Mouse (Mus musculus) left cerebral cortex, postnatal 10 days (tissue): Measurements from ENCODE around the gene Lrrc75b. TPM values are rescaled to one million over a fixed set of nuclear protein-coding genes. Genes with fewer than 3 reads are reported as not detected.
"Not testable (repeated sequence)": the region's sequence is repeated elsewhere in the genome, so short reads cannot be mapped to it uniquely, and the experiment has no call there.

Experiments
- DNase-seq, 2 experiments: peaks; one replicate each; pipeline ENCODE4 v3.0.0; 2021 to 2022; ENCODE audit warnings: low spot score in 2 of 2, mixed read lengths in 1 of 2; ENCODE audit errors: extremely low spot score in 1 of 2
- intact Hi-C: fragments of 180-260 bp; cut with DNase I; formaldehyde crosslinking; loops from one replicate; pipeline ENCODE4 v1.15.1; 2025
- total RNA-seq, 2 experiments: library from RNA; stranded (reverse); gene quantifications; 2 replicates each; pipeline ENCODE4 v1.2.3; 2021

The Lrrc75b gene
- total RNA-seq, 2 experiments from 2014 or later: 21.3 to 27.5 TPM

DNA sequence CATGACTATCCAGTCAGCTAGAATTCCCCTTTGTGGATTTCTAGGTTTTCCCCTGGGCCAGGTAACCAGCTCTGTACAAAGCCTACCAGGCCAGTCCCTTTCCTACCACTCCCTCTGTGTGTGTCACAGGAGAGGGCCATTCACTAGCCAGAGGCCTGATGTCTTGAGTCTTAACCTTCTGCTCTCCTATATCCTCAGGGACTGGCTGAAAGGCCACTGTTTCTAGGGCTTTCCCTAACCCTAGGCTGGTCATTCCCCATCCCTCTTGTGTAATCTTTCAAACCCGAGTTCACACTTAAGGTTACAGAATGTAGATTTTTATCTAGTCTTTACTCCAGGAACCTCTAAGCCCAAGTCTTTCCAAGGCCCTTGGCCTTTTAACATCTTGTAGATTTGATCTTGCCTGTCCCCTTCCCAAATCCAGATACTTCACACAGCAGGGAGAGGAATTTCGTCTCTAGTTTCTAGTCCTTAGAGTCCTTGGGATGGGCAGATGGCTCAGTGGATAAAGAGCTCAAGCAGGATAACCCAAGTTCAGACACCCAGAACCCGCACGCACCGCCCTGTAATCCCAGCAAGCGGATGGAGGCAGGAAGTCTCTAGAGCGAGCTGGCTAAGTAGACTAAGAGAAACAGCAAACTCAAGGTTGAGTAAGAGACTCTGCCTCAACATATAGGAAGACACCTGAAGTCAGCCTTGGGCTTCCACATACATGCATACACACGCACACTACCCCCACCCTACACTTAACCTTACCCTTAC is 46.6 kb downstream of the Lrrc75b start:
- intact Hi-C loops: no loop called here
- DNase-seq: no peak

DNA sequence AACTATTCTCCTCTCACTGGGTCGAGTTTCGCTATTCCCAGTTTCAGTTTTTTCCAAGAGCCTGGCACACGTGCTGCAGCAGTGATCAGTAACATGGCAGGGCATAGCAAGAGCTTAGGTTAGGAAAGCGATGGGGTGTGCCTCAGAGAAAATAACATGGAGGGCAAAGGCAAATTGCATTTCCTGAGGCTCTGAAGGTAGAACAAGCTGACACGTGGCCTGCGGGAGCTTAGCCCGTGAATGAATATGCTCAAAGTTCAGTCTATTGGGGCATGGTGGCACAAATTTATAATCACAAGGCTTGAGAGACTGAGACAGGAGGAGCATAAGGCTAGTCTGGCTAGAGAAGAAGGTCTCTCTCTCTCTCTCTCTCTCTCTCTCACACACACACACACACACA is 47.3 kb downstream of the Lrrc75b start:
- DNase-seq: no peak

GRCm38 (mm10) chr10:75511897-75512296 is 48.2 kb downstream of the Lrrc75b start:
- DNase-seq: no peak
- intact Hi-C loops: no loop called here

More for the DNA sequence above, 47.3 kb downstream of the Lrrc75b start:
- intact Hi-C loops: no loop called here

DNA sequence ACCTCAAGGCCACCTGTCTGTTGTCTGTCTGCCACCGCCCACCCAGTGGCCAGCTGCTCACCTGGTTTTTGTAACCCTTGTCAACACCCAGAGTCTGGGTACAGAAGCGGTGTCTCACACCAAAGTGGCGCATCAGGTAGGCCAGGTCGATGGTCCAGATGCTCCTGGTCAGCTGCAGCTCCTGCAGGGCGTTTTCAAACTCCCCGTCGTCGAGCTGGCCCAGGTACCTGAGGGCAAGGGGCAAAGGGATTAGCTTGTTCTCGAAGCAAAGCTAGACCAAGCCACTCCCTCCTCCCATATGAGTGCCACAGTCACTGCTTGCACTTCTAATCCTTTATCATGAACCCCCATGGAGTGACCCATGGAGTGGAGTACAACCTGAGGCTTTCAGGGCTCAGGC is 49.1 kb downstream of the Lrrc75b start:
- intact Hi-C loops: no loop called here
- DNase-seq: no peak

DNA sequence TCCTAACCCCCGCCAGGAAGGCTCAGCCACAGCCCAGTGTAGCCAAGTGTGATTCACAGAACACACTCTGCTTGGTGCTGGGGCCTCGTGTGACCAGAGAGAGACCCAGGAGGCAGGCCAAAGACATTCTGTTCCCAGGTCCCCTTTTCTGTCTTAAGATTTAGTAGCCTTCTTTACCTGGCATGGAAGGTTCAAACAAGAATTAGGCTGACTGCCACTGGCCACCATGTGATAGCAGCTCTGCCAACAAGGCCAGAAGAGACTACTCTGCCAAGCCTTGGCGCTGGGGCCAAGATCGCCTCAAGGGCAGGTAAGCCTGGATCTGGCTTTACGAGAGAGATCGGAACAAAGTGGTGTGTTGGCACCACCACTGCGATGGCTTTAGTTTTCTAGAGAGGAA is 49.7 kb downstream of the Lrrc75b start:
- no peak for DNase-seq
- intact Hi-C loops: no loop called here

DNA sequence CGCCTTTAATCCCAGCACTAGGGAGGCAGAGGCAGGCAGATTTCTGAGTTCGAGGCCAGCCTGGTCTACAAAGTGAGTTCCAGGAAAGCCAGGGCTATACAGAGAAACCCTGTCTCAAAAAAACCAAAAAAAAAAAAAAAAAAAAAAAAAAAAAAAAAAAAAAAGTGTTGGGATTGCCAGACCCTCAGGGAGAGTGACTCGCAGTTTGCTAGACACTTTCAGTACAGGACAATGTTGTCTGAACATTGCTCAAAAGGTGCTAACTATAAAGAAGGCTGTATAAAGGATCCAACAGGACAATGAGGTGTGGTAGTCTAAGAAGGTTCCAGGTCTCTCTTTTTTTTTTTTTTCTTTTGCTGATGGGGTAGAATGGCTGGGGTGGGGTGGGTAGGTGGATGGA is 54.2 kb downstream of the Lrrc75b start:
- DNase-seq, intact Hi-C loops: not testable (repeated sequence)

- DNase-seq: no peak
Measured at GRCm38 (mm10) chr10:75505130-75505495, 55.0 kb downstream of the Lrrc75b start.

DNA sequence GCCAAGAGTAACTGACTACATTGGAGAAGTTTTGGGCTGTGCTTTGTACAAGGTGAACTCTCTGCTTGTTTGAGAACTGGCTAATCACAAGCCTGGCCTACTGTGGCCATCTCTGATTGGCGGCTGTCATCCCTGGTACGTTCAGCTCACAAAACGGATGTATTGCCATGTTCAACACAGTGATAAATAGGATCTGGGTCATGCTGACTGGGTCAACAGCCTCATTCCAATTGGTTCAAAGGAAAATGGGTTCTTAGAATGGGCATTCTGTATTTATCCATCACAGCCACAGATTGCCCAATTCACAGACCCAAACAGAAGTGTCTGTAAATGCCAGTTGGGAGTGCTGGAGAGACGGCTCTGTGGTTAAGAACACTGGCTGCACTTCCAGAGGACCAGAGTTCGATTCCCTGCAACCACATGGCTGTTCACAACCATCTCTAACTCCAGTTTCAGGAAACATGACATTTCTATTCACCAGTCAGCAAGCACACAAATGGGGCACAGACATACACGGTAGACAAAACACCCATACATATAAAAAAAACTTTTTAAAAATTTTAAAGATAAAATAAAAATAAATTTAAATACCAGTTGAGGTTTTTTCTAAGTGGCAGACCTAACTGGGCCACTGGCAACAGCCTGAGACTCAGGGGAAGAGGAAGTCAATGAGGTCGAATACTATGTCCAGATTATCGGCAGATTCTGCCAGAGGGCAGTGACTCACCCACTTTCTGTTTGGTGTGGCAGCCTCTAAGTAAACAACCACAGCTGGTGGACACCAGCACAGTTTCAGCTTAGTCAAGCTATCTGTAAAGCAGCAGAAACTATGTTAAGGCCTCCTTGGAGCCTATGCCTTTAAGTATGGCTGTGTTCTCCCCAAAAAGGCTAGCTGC is 55.6 kb downstream of the Lrrc75b start:
- intact Hi-C loops: no loop called here
- DNase-seq: no peak

More at GRCm38 (mm10) chr10:75505130-75505495, 55.0 kb downstream of the Lrrc75b start:
- intact Hi-C loops: no loop called here

DNA sequence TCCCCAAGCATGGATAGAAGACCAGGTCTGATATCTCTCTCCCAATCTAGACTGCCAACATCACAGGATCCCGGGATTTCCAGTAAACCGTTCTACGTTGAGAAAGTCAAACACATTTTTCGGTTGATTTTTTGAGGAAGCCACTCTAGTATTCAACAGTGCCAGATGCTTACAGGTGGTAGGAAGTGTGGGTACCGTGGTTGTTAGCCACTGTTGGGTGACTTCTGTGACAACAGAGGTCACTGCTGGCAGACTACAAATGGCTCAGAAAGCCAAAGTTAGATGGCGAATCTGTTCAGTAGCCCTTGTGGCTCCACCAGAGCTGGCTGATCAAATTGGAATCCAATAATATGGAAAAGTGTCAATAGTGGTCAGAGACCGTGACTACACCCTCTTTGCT is 56.4 kb downstream of the Lrrc75b start:
- intact Hi-C loops: no loop called here

DNA sequence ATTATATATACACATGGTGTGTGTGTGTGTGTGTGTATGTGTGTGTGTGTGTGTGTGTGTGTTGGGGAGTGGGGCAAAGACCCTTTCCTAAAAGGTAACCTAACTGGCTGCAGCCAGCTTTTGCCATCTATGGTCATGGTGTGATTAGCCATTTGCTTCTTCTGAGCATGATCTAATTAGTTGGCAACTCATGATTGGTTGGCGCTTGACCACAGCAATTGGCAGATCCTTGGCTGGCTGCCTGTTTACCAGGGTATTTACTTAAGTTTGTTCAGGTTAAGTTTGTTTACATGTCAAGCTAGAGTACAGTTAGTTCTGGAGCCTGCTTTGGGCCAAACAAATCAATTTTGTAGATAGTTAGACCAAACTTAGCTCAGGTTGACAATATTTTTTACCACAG is 58.5 kb downstream of the Lrrc75b start:
- intact Hi-C loops: no loop called here
- no peak for DNase-seq

More for the DNA sequence above, 56.4 kb downstream of the Lrrc75b start:
- DNase-seq: no peak

- intact Hi-C loops: no loop called here
- no peak for DNase-seq
Measured at GRCm38 (mm10) chr10:75500345-75500744, 59.8 kb downstream of the Lrrc75b start.

Other genes with a start within 250 kb of the Lrrc75b start
- gene Adora2a, start 243.5 kb downstream of the Lrrc75b start, total RNA-seq: 10 to 100 TPM in 1 of 2 experiments, 1 to 10 TPM in 1; 7.9 to 22.1 TPM
- gene Upb1, start 159.2 kb downstream of the Lrrc75b start, total RNA-seq: under 1 TPM; 0.32 to 0.51 TPM
- 100 to 1,000 TPM in 1 of 2 experiments, 10 to 100 TPM in 1; 96.2 to 103 TPM for gene Snrpd3, start 42.8 kb downstream of the Lrrc75b start, total RNA-seq
- gene Gucd1, start 42.4 kb downstream of the Lrrc75b start, total RNA-seq: 10 to 100 TPM; 21.6 to 22.0 TPM
- gene Ggt1, start 1.3 kb upstream of the Lrrc75b start, total RNA-seq: 1 to 10 TPM; 1.5 to 4.1 TPM
- 1 to 10 TPM; 2.6 to 3.3 TPM for gene Ggt5, start 29.0 kb upstream of the Lrrc75b start, total RNA-seq
- gene Susd2, start 83.7 kb upstream of the Lrrc75b start, total RNA-seq: 1 to 10 TPM; 3.5 to 3.8 TPM
- 10 to 100 TPM; 83.7 to 84.3 TPM for gene Cabin1, start 204.0 kb upstream of the Lrrc75b start, total RNA-seq
- gene Ddt, start 213.1 kb upstream of the Lrrc75b start, total RNA-seq: 10 to 100 TPM; 34.4 to 39.3 TPM
- gene Gm20441, start 220.6 kb upstream of the Lrrc75b start, total RNA-seq: not detected
- under 1 TPM; 0.61 to 0.71 TPM for gene Gstt3, start 221.1 kb upstream of the Lrrc75b start, total RNA-seq
- gene Gstt1, start 238.3 kb upstream of the Lrrc75b start, total RNA-seq: 1 to 10 TPM; 3.8 TPM